Mouse (Mus musculus) MEL (cell line): ENCODE results near the gene Gm4450. TPM values are rescaled to one million over a fixed set of nuclear protein-coding genes. Genes with fewer than 3 reads are reported as not detected.

Source experiments
- DNase-seq: peaks from one replicate; pipeline ENCODE4 v3.0.0; 2011; ENCODE audit warnings: low read depth, low spot score
- H3K27ac ChIP-seq: 2 replicates; pipeline ENCODE4 v1.5.1; 2012; ENCODE audit warnings: low read depth, mild to moderate bottlenecking, control low read depth, low read length, moderate library complexity; ENCODE audit not compliant: control insufficient read depth
- H3K27me3 ChIP-seq, 2 experiments: fragments of 150-350 bp in 1 of 2; sonication (generic) in 1 of 2; 2 replicates each; pipeline ENCODE4 v1.6.1; 2012; ENCODE audit warnings: low read length in 2 of 2, mild to moderate bottlenecking in 2 of 2, improper control_type of control experiment in 1 of 2, moderate library complexity in 1 of 2; ENCODE audit not compliant: insufficient read depth in 2 of 2, control insufficient read depth in 1 of 2
- H3K36me3 ChIP-seq, 2 experiments: 2 replicates each; pipeline ENCODE4 v1.6.1; 2012 to 2014; ENCODE audit warnings: low read length in 2 of 2, improper control_type of control experiment in 1 of 2, inconsistent platforms in 1 of 2, mild to moderate bottlenecking in 1 of 2; ENCODE audit not compliant: insufficient read depth in 2 of 2, control insufficient read depth in 1 of 2
- H3K4me1 ChIP-seq, 2 experiments: fragments of 150-350 bp in 1 of 2; sonication (generic) in 1 of 2; 2 replicates each; pipeline ENCODE4 v1.6.1; 2012; ENCODE audit warnings: low read length in 2 of 2, improper control_type of control experiment in 1 of 2, mild to moderate bottlenecking in 1 of 2; ENCODE audit not compliant: insufficient read depth in 2 of 2, control insufficient read depth in 1 of 2
- H3K4me3 ChIP-seq, 2 experiments: fragments of 150-350 bp in 1 of 2; sonication (generic) in 1 of 2; 2 replicates each; pipeline ENCODE4 v1.5.1; 2012; ENCODE audit warnings: low read depth in 2 of 2, low read length in 2 of 2, mild to moderate bottlenecking in 2 of 2, moderate library complexity in 2 of 2, control low read depth in 1 of 2, improper control_type of control experiment in 1 of 2; ENCODE audit not compliant: control insufficient read depth in 1 of 2, insufficient read depth in 1 of 2
- H3K79me2 ChIP-seq: 2 replicates; pipeline ENCODE4 v1.6.1; 2012; ENCODE audit warnings: mild to moderate bottlenecking, low read length, moderate library complexity; ENCODE audit not compliant: control insufficient read depth, poor library complexity, insufficient read depth
- H3K9ac ChIP-seq: 2 replicates; pipeline ENCODE4 v1.6.1; 2012; ENCODE audit warnings: low read depth, mild to moderate bottlenecking, control low read depth, low read length, moderate library complexity; ENCODE audit not compliant: control insufficient read depth, poor library complexity, severe bottlenecking
- H3K9me3 ChIP-seq: fragments of 150-350 bp; sonication (generic); replicated peaks from 2 replicates; pipeline ENCODE4 v1.6.1; 2012; ENCODE audit warnings: mild to moderate bottlenecking, low read length, improper control_type of control experiment, moderate library complexity; ENCODE audit not compliant: insufficient read depth
- BHLHE40 ChIP-seq: IDR thresholded peaks from 2 replicates; pipeline ENCODE4 v1.6.1; 2012; ENCODE audit warnings: low read depth, mild to moderate bottlenecking, inconsistent platforms, low read length, improper control_type of control experiment, borderline replicate concordance
- CHD1 ChIP-seq: IDR thresholded peaks from 2 replicates; pipeline ENCODE4 v1.6.1; 2012; ENCODE audit warnings: low read depth, mild to moderate bottlenecking, inconsistent platforms, low read length, improper control_type of control experiment
- CHD2 ChIP-seq: IDR thresholded peaks from 2 replicates; pipeline ENCODE4 v1.6.1; 2011; ENCODE audit warnings: low read length, improper control_type of control experiment
- CTCF ChIP-seq, 3 experiments: IDR thresholded peaks in 2 of 3; conservative IDR thresholded peaks in 1 of 3; 2 replicates each; pipeline ENCODE4 v1.5.1; 2011 to 2012; ENCODE audit warnings: low read length in 3 of 3, low read depth in 2 of 3, mild to moderate bottlenecking in 2 of 3, improper control_type of control experiment in 1 of 3, inconsistent platforms in 1 of 3, mixed read lengths in 1 of 3, moderate library complexity in 1 of 3; ENCODE audit not compliant: control insufficient read depth in 1 of 3, insufficient read depth in 1 of 3, poor library complexity in 1 of 3, severe bottlenecking in 1 of 3
- EP300 ChIP-seq, 2 experiments: IDR thresholded peaks; 2 replicates each; pipeline ENCODE4 v1.6.1; 2011; ENCODE audit warnings: improper control_type of control experiment in 2 of 2, low read length in 2 of 2, low read depth in 1 of 2, mild to moderate bottlenecking in 1 of 2
- ETS1 ChIP-seq: IDR thresholded peaks from 2 replicates; pipeline ENCODE4 v1.6.1; 2012; ENCODE audit warnings: low read depth, mild to moderate bottlenecking, inconsistent platforms, low read length, improper control_type of control experiment, moderate library complexity
- JUND ChIP-seq: IDR thresholded peaks from 2 replicates; pipeline ENCODE4 v1.6.1; 2011; ENCODE audit warnings: low read depth, mild to moderate bottlenecking, improper control_type of control experiment, low read length
- KAT2A ChIP-seq: conservative IDR thresholded peaks from 2 replicates; pipeline ENCODE4 v1.6.1; 2012; ENCODE audit warnings: low read depth, low read length, improper control_type of control experiment, inconsistent platforms
- MAFK ChIP-seq: IDR thresholded peaks from 2 replicates; pipeline ENCODE4 v1.6.1; 2011; ENCODE audit warnings: low read depth, mild to moderate bottlenecking, low read length, improper control_type of control experiment, borderline replicate concordance
- MEF2A ChIP-seq: IDR thresholded peaks from 2 replicates; pipeline ENCODE4 v1.6.1; 2014; ENCODE audit warnings: low read depth, mild to moderate bottlenecking, inconsistent platforms, low read length, improper control_type of control experiment; ENCODE audit not compliant: poor library complexity, insufficient replicate concordance, severe bottlenecking; ENCODE audit errors: extremely low read depth
- MXI1 ChIP-seq: IDR thresholded peaks from 2 replicates; pipeline ENCODE4 v1.6.1; 2011; ENCODE audit warnings: mild to moderate bottlenecking, low read depth, low read length, improper control_type of control experiment
- MYB ChIP-seq: IDR thresholded peaks from 2 replicates; pipeline ENCODE4 v1.6.1; 2011; ENCODE audit warnings: mild to moderate bottlenecking, low read depth, low read length, improper control_type of control experiment
- MYC ChIP-seq: IDR thresholded peaks from 2 replicates; pipeline ENCODE4 v1.6.1; 2011; ENCODE audit warnings: low read depth, mild to moderate bottlenecking, low read length, improper control_type of control experiment, moderate library complexity
- NELFE ChIP-seq: IDR thresholded peaks from 2 replicates; pipeline ENCODE4 v1.6.1; 2011; ENCODE audit warnings: low read depth, low read length, improper control_type of control experiment
- POLR2A ChIP-seq, 2 experiments: IDR thresholded peaks; 2 replicates each; pipeline ENCODE4 v1.6.1; 2011 to 2012; ENCODE audit warnings: low read length in 2 of 2, mild to moderate bottlenecking in 2 of 2, control low read depth in 1 of 2, improper control_type of control experiment in 1 of 2, low read depth in 1 of 2, moderate library complexity in 1 of 2; ENCODE audit not compliant: control insufficient read depth in 1 of 2, insufficient read depth in 1 of 2, poor library complexity in 1 of 2
- POLR2AphosphoS2 ChIP-seq: IDR thresholded peaks from 2 replicates; pipeline ENCODE4 v1.6.1; 2011; ENCODE audit warnings: low read length, improper control_type of control experiment
- RCOR1 ChIP-seq: IDR thresholded peaks from 2 replicates; pipeline ENCODE4 v1.6.1; 2012; ENCODE audit warnings: low read depth, mild to moderate bottlenecking, inconsistent platforms, low read length, improper control_type of control experiment
- SMC3 ChIP-seq: IDR thresholded peaks from 2 replicates; pipeline ENCODE4 v1.6.1; 2011; ENCODE audit warnings: low read depth, low read length, improper control_type of control experiment
- TBP ChIP-seq: IDR thresholded peaks from 2 replicates; pipeline ENCODE4 v1.8.0; 2011; ENCODE audit warnings: low read depth, low read length, improper control_type of control experiment
- TCF12 ChIP-seq: IDR thresholded peaks from 2 replicates; pipeline ENCODE4 v1.6.1; 2014; ENCODE audit warnings: low read depth, mild to moderate bottlenecking, inconsistent platforms, low read length, improper control_type of control experiment, moderate library complexity
- UBTF ChIP-seq: IDR thresholded peaks from 2 replicates; pipeline ENCODE4 v1.6.1; 2012; ENCODE audit warnings: low read depth, mild to moderate bottlenecking, inconsistent platforms, low read length, improper control_type of control experiment, moderate library complexity, borderline replicate concordance; ENCODE audit not compliant: insufficient read depth
- USF1 ChIP-seq: IDR thresholded peaks from 2 replicates; pipeline ENCODE4 v1.6.1; 2014; ENCODE audit warnings: low read depth, mild to moderate bottlenecking, inconsistent platforms, low read length, improper control_type of control experiment, moderate library complexity
- ZC3H11A ChIP-seq: IDR thresholded peaks from 2 replicates; pipeline ENCODE4 v1.6.1; 2012; ENCODE audit warnings: low read depth, mild to moderate bottlenecking, inconsistent platforms, low read length, improper control_type of control experiment
- ZMIZ1 ChIP-seq: IDR thresholded peaks from 2 replicates; pipeline ENCODE4 v1.6.1; 2012; ENCODE audit warnings: low read depth, mild to moderate bottlenecking, inconsistent platforms, low read length, improper control_type of control experiment, moderate library complexity
- polyA plus RNA-seq, 2 experiments: library from polyadenylated mRNA; stranded (reverse) in 1 of 2; unstranded in 1 of 2; fragments of >175 nt in 1 of 2; fragments of >200 nt in 1 of 2; gene quantifications; 2 replicates each; pipeline versions ENCODE4 v1.2.1 to v1.2.4; 2012; ENCODE audit warnings: low replicate concordance in 2 of 2, low read depth in 1 of 2; ENCODE audit not compliant: insufficient read length in 2 of 2, insufficient read depth in 1 of 2, missing spikeins in 1 of 2
- total RNA-seq: library from RNA; depleted of rRNA; stranded (reverse); fragments of 300-350 nt; gene quantifications from 2 replicates; pipeline ENCODE4 v1.2.3, GENCODE M21; 2012

Gm4450 gene
- total and polyA plus RNA-seq, 3 experiments = not detected

DNA sequence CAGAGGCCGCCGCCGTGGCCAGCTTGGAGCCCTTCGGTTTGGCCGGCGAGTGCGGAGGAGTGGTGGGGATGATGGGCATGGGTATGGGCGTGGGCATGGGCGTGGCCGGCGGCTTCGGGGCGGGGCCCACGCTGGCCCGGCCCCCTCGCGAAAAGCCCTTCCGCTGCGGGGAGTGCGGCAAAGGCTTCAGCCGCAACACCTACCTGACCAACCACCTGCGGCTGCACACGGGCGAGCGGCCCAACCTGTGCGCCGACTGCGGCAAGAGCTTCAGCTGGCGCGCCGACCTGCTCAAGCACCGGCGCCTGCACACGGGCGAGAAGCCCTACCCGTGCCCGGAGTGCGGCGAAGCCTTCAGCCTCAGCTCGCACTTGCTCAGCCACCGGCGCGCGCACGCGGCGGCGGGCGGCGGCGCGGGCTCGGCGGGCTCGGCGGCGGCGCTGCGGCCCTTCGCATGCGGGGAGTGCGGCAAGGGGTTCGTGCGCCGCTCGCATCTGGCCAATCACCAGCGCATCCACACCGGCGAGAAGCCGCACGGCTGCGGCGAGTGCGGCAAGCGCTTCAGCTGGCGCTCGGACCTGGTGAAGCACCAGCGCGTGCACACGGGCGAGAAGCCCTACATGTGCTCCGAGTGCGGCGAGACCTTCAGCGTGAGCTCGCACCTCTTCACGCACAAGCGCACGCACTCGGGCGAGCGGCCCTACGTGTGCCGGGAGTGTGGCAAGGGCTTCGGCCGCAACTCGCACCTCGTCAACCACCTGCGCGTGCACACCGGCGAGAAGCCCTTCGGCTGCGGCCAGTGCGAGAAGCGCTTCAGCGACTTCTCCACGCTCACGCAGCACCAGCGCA, 29.1 kb downstream of the Gm4450 start:
- Histone ChIP-seq H3K27me3 (peaks cover 2 to 17% of the 10 kb centered on the region in 2 experiments), H3K4me3 (peak overlapping the region in 1 of 2 experiments; percentile 41; a peak in 2 of 4 replicates), H3K9me3 (no peaks in the 10 kb centered on the region), H3K79me2 (no peaks in the 10 kb centered on the region), H3K4me1 (peaks cover 0 to 4% of the 10 kb centered on the region in 2 experiments; a peak in 1 of 4 replicates), H3K27ac (no peak overlapping the region), H3K9ac (0 out of 2 replicates have a peak overlapping the region, but pooled peaks have one; percentile 25), H3K36me3 (no peaks in the 10 kb centered on the region)
- TF ChIP-seq TBP (no peak), MXI1 (no peak), UBTF (no peak), MEF2A (no peak), SMC3 (no peak), MYC (no peak), NELFE (no peak), POLR2A (IDR thresholded peaks at IDR 0.05; ENCODE audit: control insufficient read depth in 1 of 2, insufficient read depth in 1 of 2, low read depth in 1 of 2, low read length in 2 of 2, poor library complexity in 1 of 2) (no peak), BHLHE40 (no peak), CTCF (IDR thresholded peaks at IDR 0.05 in 2 of 3, conservative IDR thresholded peaks at IDR 0.05 in 1 of 3; ENCODE audit: control insufficient read depth in 1 of 3, insufficient read depth in 1 of 3, low read depth in 2 of 3, low read length in 3 of 3, poor library complexity in 1 of 3, severe bottlenecking in 1 of 3) (no peak), JUND (no peak), USF1 (no peak)
- DNase-seq = peak; percentile 29

DNA sequence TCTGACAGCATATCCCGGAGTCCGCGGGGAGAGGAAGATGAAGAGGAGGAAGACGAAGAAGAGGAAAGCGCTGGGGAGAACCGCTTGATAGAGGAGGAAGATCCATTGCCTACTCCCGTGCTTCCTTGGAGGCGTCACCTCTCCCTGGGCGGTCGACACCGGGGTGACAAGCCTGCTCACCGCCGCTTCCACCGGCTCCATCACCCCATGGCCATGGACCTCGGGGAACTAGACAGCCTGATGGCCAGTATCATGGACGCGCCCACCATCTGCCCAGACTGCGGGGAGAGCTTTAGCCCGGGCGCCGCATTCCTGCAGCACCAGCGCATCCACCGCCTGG, 29.7 kb downstream of the Gm4450 start:
- H3K4me3 ChIP-seq = no peak overlapping the region; a peak in 1 of 4 replicates
- H3K79me2 ChIP-seq = no peaks in the 10 kb centered on the region
- no peak for DNase-seq
- no peak overlapping the region for H3K9ac ChIP-seq
- peaks cover 2 to 17% of the 10 kb centered on the region in 2 experiments for H3K27me3 ChIP-seq
- TF ChIP-seq MXI1 (no peak), NELFE (no peak), CHD1 (no peak), SMC3 (no peak), ZC3H11A (no peak), MAFK (no peak), EP300 (IDR thresholded peaks at IDR 0.05; ENCODE audit: low read depth in 1 of 2, low read length in 2 of 2) (no peak), MEF2A (no peak), MYB (no peak), RCOR1 (no peak), ETS1 (no peak), CHD2 (no peak), TBP (no peak), TCF12 (no peak), POLR2AphosphoS2 (no peak), KAT2A (no peak), ZMIZ1 (no peak)
- TF ChIP-seq, all 39 proteins: peak for 0
- no peaks in the 10 kb centered on the region for H3K36me3 ChIP-seq
- peaks cover 0 to 4% of the 10 kb centered on the region in 2 experiments; a peak in 1 of 4 replicates for H3K4me1 ChIP-seq
- no peaks in the 10 kb centered on the region for H3K9me3 ChIP-seq
- H3K27ac ChIP-seq = no peak overlapping the region
